9 mouse cellular contexts compared by ENCODE assay signal in genomic region chr4:136282621-136283480, GRCm38 (mm10). TPM values are rescaled to one million over a fixed set of nuclear protein-coding genes. Genes with fewer than 3 reads are reported as not detected.
DNase-seq lines count a peak whose midpoint lies in the region; ATAC-seq and TF ChIP-seq lines count a peak whose summit lies in the region.
"Had no signal": no experiment of that assay in that cellular context is flagged by ENCODE, and none has a peak within 500 bp of the region (broad histone marks: within the 10 kb centered on the region; RNA-seq: fewer than 3 reads in every experiment).

No protein-coding gene starts in this region.

- H3K9me3 ChIP-seq in forebrain, embryonic 11.5 days (ENCODE audit: control insufficient read depth, low read length), result no peaks in the 10 kb centered on the region
- H3K9me3 ChIP-seq in hindbrain, embryonic 13.5 days, result no peaks in the 10 kb centered on the region
- H3K9me3 ChIP-seq in lung, embryonic 15.5 days, result no peaks in the 10 kb centered on the region

- H3K36me3 ChIP-seq in forebrain, embryonic 11.5 days (ENCODE audit: control insufficient read depth, insufficient read depth, low read length), result no peaks in the 10 kb centered on the region
- peaks cover 6% of the 10 kb centered on the region for H3K36me3 ChIP-seq in hindbrain, embryonic 13.5 days
- H3K36me3 ChIP-seq in lung, embryonic 15.5 days, result peaks cover 8% of the 10 kb centered on the region

- TF ChIP-seq POLR2A in cerebellum, adult 2 months (IDR thresholded peaks at IDR 0.05; ENCODE audit: borderline replicate concordance, insufficient read depth, low read length), result no peak

- peak overlapping the region; percentile 98 for H3K27ac ChIP-seq in brown adipose tissue, adult 24 weeks (replicated peaks; ENCODE audit: low read depth, low read length)
- H3K27ac ChIP-seq in forebrain, embryonic 11.5 days (ENCODE audit: low read depth, low read length), result peak overlapping the region; percentile 92
- H3K27ac ChIP-seq in hindbrain, embryonic 13.5 days, result peak overlapping the region; percentile 95
- H3K27ac ChIP-seq in lung, embryonic 15.5 days, result peak overlapping the region; percentile 95
- H3K27ac ChIP-seq in cerebellum, adult 2 months (ENCODE audit: insufficient read depth, low read length), result no peak overlapping the region

- ATAC-seq in forebrain, embryonic 11.5 days (replicated peaks; ENCODE audit: low FRiP score), result no peak
- ATAC-seq in hindbrain, embryonic 13.5 days (ENCODE audit: low FRiP score), result no peak
- ATAC-seq in lung, embryonic 15.5 days (ENCODE audit: borderline replicate concordance, extremely low read depth, low FRiP score, low TSS enrichment), result no peak
- no peak for ATAC-seq in megakaryocyte-erythroid progenitor cell, adult 5-6 weeks (replicated peaks; ENCODE audit: low FRiP score, low TSS enrichment, poor library complexity, severe bottlenecking)
- ATAC-seq: Patski had no signal

- no peak for TF ChIP-seq CTCF in cerebellum, adult 2 months (IDR thresholded peaks at IDR 0.05; ENCODE audit: borderline replicate concordance, insufficient read depth, low read depth, low read length)

- H3K4me1 ChIP-seq in brown adipose tissue, adult 24 weeks (ENCODE audit: control insufficient read depth, insufficient read depth, insufficient read length, low read length), result peaks cover 17% of the 10 kb centered on the region
- peaks cover 29% of the 10 kb centered on the region for H3K4me1 ChIP-seq in forebrain, embryonic 11.5 days (replicated peaks; ENCODE audit: control insufficient read depth, insufficient read depth, low read length)
- peaks cover 43% of the 10 kb centered on the region for H3K4me1 ChIP-seq in hindbrain, embryonic 13.5 days (replicated peaks)
- H3K4me1 ChIP-seq in lung, embryonic 15.5 days, result peaks cover 44% of the 10 kb centered on the region
- H3K4me1 ChIP-seq in cerebellum, adult 2 months (ENCODE audit: control insufficient read depth, insufficient read depth, low read length), result peaks cover 3% of the 10 kb centered on the region; the same call in 1 of the 2 replicates

- H3K4me3 ChIP-seq in brown adipose tissue, adult 24 weeks (ENCODE audit: insufficient read depth, low read depth, low read length), result peak overlapping the region; percentile 8; the same call in 1 of the 2 replicates
- H3K4me3 ChIP-seq in forebrain, embryonic 11.5 days (ENCODE audit: low read depth, low read length), result no peak overlapping the region
- H3K4me3 ChIP-seq in hindbrain, embryonic 13.5 days, result no peak overlapping the region
- H3K4me3 ChIP-seq in lung, embryonic 15.5 days, result no peak overlapping the region
- H3K4me3 ChIP-seq in cerebellum, adult 2 months (replicated peaks; ENCODE audit: insufficient read depth, low read depth, low read length), result no peak overlapping the region

- H3K4me2 ChIP-seq in forebrain, embryonic 11.5 days (ENCODE audit: low read depth, low read length, severe bottlenecking), result peak overlapping the region; percentile 37
- no peak overlapping the region for H3K4me2 ChIP-seq in hindbrain, embryonic 13.5 days
- peak overlapping the region; percentile 19; the same call in 1 of the 2 replicates for H3K4me2 ChIP-seq in lung, embryonic 15.5 days

- intact Hi-C loops in left cerebral cortex, postnatal 36 days (cut with DNase I), result no loop called here

- 8% methylated on average over 10 of the region's 10 CpGs for WGBS in forebrain, embryonic 11.5 days
- 15% methylated on average over 10 of the region's 10 CpGs for WGBS in hindbrain, embryonic 13.5 days
- WGBS in lung, embryonic 15.5 days, result 38% methylated on average over 10 of the region's 10 CpGs
- 72% methylated on average over 10 of the region's 10 CpGs for WGBS in cerebellum, adult 2 months

- no peaks in the 10 kb centered on the region for H3K27me3 ChIP-seq in forebrain, embryonic 11.5 days (ENCODE audit: control insufficient read depth, insufficient read depth, low read length)
- H3K27me3 ChIP-seq in hindbrain, embryonic 13.5 days, result 0 out of 2 replicates have a peak, but pooled peaks cover 4% of the 10 kb centered on the region
- H3K27me3 ChIP-seq in lung, embryonic 15.5 days, result no peaks in the 10 kb centered on the region
- H3K27me3 ChIP-seq in cerebellum, adult 2 months (ENCODE audit: control insufficient read depth, insufficient read depth, low read length), result no peaks in the 10 kb centered on the region
- H3K27me3 ChIP-seq: Patski had no signal

- peak overlapping the region; percentile 60 for H3K9ac ChIP-seq in forebrain, embryonic 11.5 days (ENCODE audit: low read length)
- H3K9ac ChIP-seq in hindbrain, embryonic 13.5 days, result peak overlapping the region; percentile 51
- H3K9ac ChIP-seq in lung, embryonic 15.5 days, result peak overlapping the region; percentile 32; the same call in 1 of the 2 replicates

- DNase-seq in forebrain, embryonic 11.5 days (ENCODE audit: low spot score), result peak; percentile 65
- DNase-seq in cerebellum, adult 2 months, result no peak
- no peak for DNase-seq in spleen, adult 18-20 months
- no peak for DNase-seq in left cerebral cortex, postnatal 36 days (ENCODE audit: low spot score in 2 of 2)

RNA-seq across cellular contexts. Expression of gene Zfp46, which starts 1.6 kb away (rescaled TPM):
- polyA plus RNA-seq in brown adipose tissue, adult 24 weeks (2012; ENCODE audit: insufficient read depth, insufficient read length, missing spikeins), result 3.9 and 6.9 TPM in 2 replicates
- 28.2 and 30.8 TPM in 2 replicates for polyA plus RNA-seq in forebrain, embryonic 11.5 days (2014; fragmentation: Nextera tagmentation; extraction: Ambion mirVana)
- polyA plus RNA-seq in hindbrain, embryonic 13.5 days (2015; fragmentation: Nextera tagmentation; extraction: Ambion mirVana), result 41.3 and 44.5 TPM in 2 replicates
- polyA plus RNA-seq in lung, embryonic 15.5 days (2015; fragmentation: Nextera tagmentation; extraction: Ambion mirVana), result 23.9 and 25.6 TPM in 2 replicates
- 7.3 and 9.4 TPM in 2 replicates for total RNA-seq in megakaryocyte-erythroid progenitor cell, adult 5-6 weeks (2014; fragmentation: Nextera tagmentation)
- total RNA-seq in megakaryocyte-erythroid progenitor cell, adult 5-6 weeks (2017), result 8.0 and 9.0 TPM in 2 replicates
- polyA plus RNA-seq in cerebellum, adult 2 months (2012; rRNA removed), result 26.3 and 29.8 TPM in 2 replicates
- 10 to 100 TPM; 61.7 to 63.2 TPM for total RNA-seq in left cerebral cortex, postnatal 36 days (2021)

RNA-seq across cellular contexts. Expression of gene Hnrnpr, which starts 27.9 kb away (rescaled TPM):
- polyA plus RNA-seq in brown adipose tissue, adult 24 weeks (2012; ENCODE audit: insufficient read depth, insufficient read length, missing spikeins), result 34.6 and 36.9 TPM in 2 replicates
- 193 and 215 TPM in 2 replicates for polyA plus RNA-seq in forebrain, embryonic 11.5 days (2014; fragmentation: Nextera tagmentation; extraction: Ambion mirVana)
- polyA plus RNA-seq in hindbrain, embryonic 13.5 days (2015; fragmentation: Nextera tagmentation; extraction: Ambion mirVana), result 234 and 252 TPM in 2 replicates
- polyA plus RNA-seq in lung, embryonic 15.5 days (2015; fragmentation: Nextera tagmentation; extraction: Ambion mirVana), result 185 and 187 TPM in 2 replicates
- 101 and 115 TPM in 2 replicates for total RNA-seq in megakaryocyte-erythroid progenitor cell, adult 5-6 weeks (2014; fragmentation: Nextera tagmentation)
- total RNA-seq in megakaryocyte-erythroid progenitor cell, adult 5-6 weeks (2017), result 218 and 222 TPM in 2 replicates
- polyA plus RNA-seq in cerebellum, adult 2 months (2012; rRNA removed), result 54.8 and 57.8 TPM in 2 replicates
- total RNA-seq in left cerebral cortex, postnatal 36 days (2021), result 10 to 100 TPM; 80.1 to 83.0 TPM

RNA-seq across cellular contexts. Expression of gene Tcea3, which starts 35.3 kb away (rescaled TPM):
- 10.3 and 11.6 TPM in 2 replicates for polyA plus RNA-seq in brown adipose tissue, adult 24 weeks (2012; ENCODE audit: insufficient read depth, insufficient read length, missing spikeins)
- polyA plus RNA-seq in forebrain, embryonic 11.5 days (2014; fragmentation: Nextera tagmentation; extraction: Ambion mirVana), result 1.1 and 1.6 TPM in 2 replicates
- 2.2 and 2.4 TPM in 2 replicates for polyA plus RNA-seq in hindbrain, embryonic 13.5 days (2015; fragmentation: Nextera tagmentation; extraction: Ambion mirVana)
- 16.9 and 17.2 TPM in 2 replicates for polyA plus RNA-seq in lung, embryonic 15.5 days (2015; fragmentation: Nextera tagmentation; extraction: Ambion mirVana)
- total RNA-seq in megakaryocyte-erythroid progenitor cell, adult 5-6 weeks (2014; fragmentation: Nextera tagmentation), result not detected in 2 replicates
- not detected in 2 replicates for total RNA-seq in megakaryocyte-erythroid progenitor cell, adult 5-6 weeks (2017)
- polyA plus RNA-seq in cerebellum, adult 2 months (2012; rRNA removed), result 1.2 and 1.6 TPM in 2 replicates
- total RNA-seq in left cerebral cortex, postnatal 36 days (2021), result under 1 TPM; 0.63 to 0.74 TPM
